ENCODE assay signal across 8 mouse cellular contexts in genomic region chr7:100372452-100372980, GRCm38 (mm10). TPM values are rescaled to one million over a fixed set of nuclear protein-coding genes. Genes with fewer than 3 reads are reported as not detected.
A peak's percentile ranks its signal among the peaks of the same experiment; 100 is the strongest.
DNase-seq lines count a peak whose midpoint lies in the region; ATAC-seq and TF ChIP-seq lines count a peak whose summit lies in the region.

No protein-coding gene starts in this region.

- no peaks in the 10 kb centered on the region for H3K27me3 ChIP-seq in liver, adult 2 months (ENCODE audit: control insufficient read depth, insufficient read depth, low read length)
- no peaks in the 10 kb centered on the region for H3K27me3 ChIP-seq in intestine, embryonic 14.5 days (replicated peaks; ENCODE audit: control insufficient read depth, insufficient read depth, low read length)
- H3K27me3 ChIP-seq in midbrain, postnatal 0 days (ENCODE audit: insufficient read depth, low read length), result no peaks in the 10 kb centered on the region

- H3K9ac ChIP-seq in liver, adult 2 months (ENCODE audit: low read depth, low read length), result peak overlapping the region; percentile 38
- H3K9ac ChIP-seq in intestine, embryonic 14.5 days (ENCODE audit: low read length), result peak overlapping the region; percentile 45
- peak overlapping the region; percentile 55 for H3K9ac ChIP-seq in midbrain, postnatal 0 days (replicated peaks; ENCODE audit: low read length, poor library complexity, severe bottlenecking)

- no peak for TF ChIP-seq POLR2A in liver, adult 2 months (IDR thresholded peaks at IDR 0.05; ENCODE audit: extremely low read depth, insufficient read depth, low read length)

- peak overlapping the region; percentile 73 for H3K4me2 ChIP-seq in intestine, embryonic 14.5 days (ENCODE audit: low read length)
- peak overlapping the region; percentile 60 for H3K4me2 ChIP-seq in midbrain, postnatal 0 days (ENCODE audit: low read depth, low read length, poor library complexity, severe bottlenecking)

- peak; percentile 25 for DNase-seq in liver, adult 2 months (ENCODE audit: extremely low read depth, low read depth, low spot score)
- no peak for DNase-seq in liver
- DNase-seq in embryo, embryonic 11 days, result peak; percentile 34
- no peak for DNase-seq in intestine, embryonic 14.5 days (ENCODE audit: low spot score)
- DNase-seq in midbrain, postnatal 0 days (ENCODE audit: low spot score), result no peak
- DNase-seq in thymus, postnatal 14 days, result no peak
- no peak for DNase-seq in right cerebral cortex, postnatal 10 days (ENCODE audit: low spot score in 2 of 2)
- DNase-seq in layer of hippocampus, postnatal 36 days, result no peak

- no peaks in the 10 kb centered on the region for H3K9me3 ChIP-seq in intestine, embryonic 14.5 days (ENCODE audit: control insufficient read depth, low read length)
- H3K9me3 ChIP-seq in midbrain, postnatal 0 days (ENCODE audit: low read length), result no peaks in the 10 kb centered on the region

- no peak for ATAC-seq in intestine, embryonic 14.5 days (replicated peaks; ENCODE audit: low FRiP score, low TSS enrichment, low read depth)
- no peak for ATAC-seq in midbrain, postnatal 0 days (ENCODE audit: low FRiP score)

- 5% methylated on average over 17 of the region's 17 CpGs for WGBS in liver, adult 2 months
- WGBS in intestine, embryonic 14.5 days, result 7% methylated on average over 17 of the region's 17 CpGs
- WGBS in midbrain, postnatal 0 days, result 6% methylated on average over 17 of the region's 17 CpGs

- peaks cover 14% of the 10 kb centered on the region; the same call in 1 of the 2 replicates for H3K36me3 ChIP-seq in liver, adult 2 months (ENCODE audit: control insufficient read depth, insufficient read depth, low read length)
- peaks cover 25% of the 10 kb centered on the region for H3K36me3 ChIP-seq in intestine, embryonic 14.5 days (ENCODE audit: control insufficient read depth, insufficient read depth, low read length)
- no peaks in the 10 kb centered on the region; the same call in 1 of the 2 replicates for H3K36me3 ChIP-seq in midbrain, postnatal 0 days (ENCODE audit: insufficient read depth, low read length)

- TF ChIP-seq CTCF in liver, adult 2 months (IDR thresholded peaks at IDR 0.05; ENCODE audit: low read depth, low read length), result no peak
- no peak for TF ChIP-seq CTCF in midbrain, postnatal 0 days (IDR thresholded peaks at IDR 0.05)

- H3K4me1 ChIP-seq in liver, adult 2 months (ENCODE audit: control insufficient read depth, insufficient read depth, low read length), result peaks cover 6% of the 10 kb centered on the region
- H3K4me1 ChIP-seq in intestine, embryonic 14.5 days (replicated peaks; ENCODE audit: control insufficient read depth, insufficient read depth, low read length), result peaks cover 13% of the 10 kb centered on the region
- peaks cover 9% of the 10 kb centered on the region; the same call in 1 of the 2 replicates for H3K4me1 ChIP-seq in midbrain, postnatal 0 days (ENCODE audit: insufficient read depth, low read length)

- H3K79me2 ChIP-seq in liver, adult 2 months (ENCODE audit: control insufficient read depth, insufficient read depth, low read length), result peaks cover 3% of the 10 kb centered on the region; the same call in 1 of the 2 replicates

- peak overlapping the region; percentile 74 for H3K4me3 ChIP-seq in liver, adult 2 months (ENCODE audit: insufficient read depth, low read depth, low read length)
- peak overlapping the region; percentile 66 for H3K4me3 ChIP-seq in intestine, embryonic 14.5 days (ENCODE audit: low read depth, low read length)
- H3K4me3 ChIP-seq in midbrain, postnatal 0 days (ENCODE audit: low read depth, low read length), result peak overlapping the region; percentile 81

- peak overlapping the region; percentile 57 for H3K27ac ChIP-seq in liver, adult 2 months (replicated peaks; ENCODE audit: insufficient read depth, low read depth, low read length)
- peak overlapping the region; percentile 83 for H3K27ac ChIP-seq in intestine, embryonic 14.5 days (ENCODE audit: low read depth)
- peak overlapping the region; percentile 59 for H3K27ac ChIP-seq in midbrain, postnatal 0 days (ENCODE audit: low read depth, low read length)

RNA-seq across cellular contexts. Expression of gene Ppme1, which starts 0.4 kb away (rescaled TPM):
- total RNA-seq in liver, adult 2 months (2014; rRNA removed), result 9.8 and 10.9 TPM in 2 replicates
- 55.2 and 59.1 TPM in 2 replicates for polyA plus RNA-seq in liver, adult 2 months (2012; rRNA removed)
- 55.0 and 55.9 TPM in 2 replicates for polyA plus RNA-seq in intestine, embryonic 14.5 days (2014; fragmentation: Nextera tagmentation; extraction: Ambion mirVana)
- total RNA-seq in midbrain, postnatal 0 days (2014; rRNA removed), result 159 and 172 TPM in 2 replicates
- 149 and 161 TPM in 2 replicates for polyA plus RNA-seq in midbrain, postnatal 0 days (2015; fragmentation: Nextera tagmentation; extraction: Ambion mirVana)
- total RNA-seq in layer of hippocampus, postnatal 36 days (2021), result 100 to 1,000 TPM; 141 to 158 TPM

RNA-seq across cellular contexts. Expression of gene C2cd3, which starts 0.5 kb away (rescaled TPM):
- 4.5 and 5.9 TPM in 2 replicates for total RNA-seq in liver, adult 2 months (2014; rRNA removed)
- 5.1 TPM in 2 replicates for polyA plus RNA-seq in liver, adult 2 months (2012; rRNA removed)
- 23.6 and 25.4 TPM in 2 replicates for polyA plus RNA-seq in intestine, embryonic 14.5 days (2014; fragmentation: Nextera tagmentation; extraction: Ambion mirVana)
- total RNA-seq in midbrain, postnatal 0 days (2014; rRNA removed), result 22.2 and 26.6 TPM in 2 replicates
- polyA plus RNA-seq in midbrain, postnatal 0 days (2015; fragmentation: Nextera tagmentation; extraction: Ambion mirVana), result 8.1 and 8.5 TPM in 2 replicates
- 10 to 100 TPM; 24.3 to 26.3 TPM for total RNA-seq in layer of hippocampus, postnatal 36 days (2021)

Comparison
In these comparisons a context has a peak if more than half of its experiments do, and no peak if none do; other contexts are left out.
1. DNase-seq: peak in liver, adult 2 months (single experiment) and embryo, embryonic 11 days (single experiment); none in liver (single experiment), intestine, embryonic 14.5 days (single experiment), midbrain, postnatal 0 days (single experiment), thymus, postnatal 14 days (single experiment), right cerebral cortex, postnatal 10 days (0 of 2) and layer of hippocampus, postnatal 36 days (0 of 2).
2. RNA of gene Ppme1, which starts 0.4 kb away (total RNA-seq): 159 to 172 TPM in midbrain, postnatal 0 days and 141 to 158 TPM in layer of hippocampus, postnatal 36 days; 9.8 to 10.9 TPM in liver, adult 2 months; every median in the first group is over 10 times any median in the second.
3. Peak in every context shown above with its lines, with median percentiles within 50 percentile points of each other: H3K27ac ChIP-seq, H3K4me3 ChIP-seq and H3K9ac ChIP-seq.